Mouse (Mus musculus): Measurements from ENCODE around the gene Edc3.
"Not testable (repeated sequence)": the region's sequence is repeated elsewhere in the genome, so short reads cannot be mapped to it uniquely, and the experiment has no call there.

Gene Edc3

GRCm38 (mm10) chr9:57708720-57709274, 457 bp downstream of the Edc3 start:
- DNase-seq = no peak

- not testable (repeated sequence) for DNase-seq
Measured at GRCm38 (mm10) chr9:57710214-57710613, 1.9 kb downstream of the Edc3 start.

GRCm38 (mm10) chr9:57712194-57712593, 3.9 kb downstream of the Edc3 start:
- no peak for DNase-seq

GRCm38 (mm10) chr9:57718408-57718807, 10.1 kb downstream of the Edc3 start:
- DNase-seq = peak; percentile 60

- DNase-seq = no peak
Measured at GRCm38 (mm10) chr9:57720736-57721135, 12.4 kb downstream of the Edc3 start.

GRCm38 (mm10) chr9:57722371-57722770, 14.0 kb downstream of the Edc3 start:
- no peak for DNase-seq

GRCm38 (mm10) chr9:57723315-57723715, 15.0 kb downstream of the Edc3 start:
- DNase-seq = peak; percentile 66

- DNase-seq = no peak
Measured at GRCm38 (mm10) chr9:57723796-57724195, 15.5 kb downstream of the Edc3 start.

- DNase-seq = no peak
Measured at GRCm38 (mm10) chr9:57724701-57725100, 16.4 kb downstream of the Edc3 start.

- DNase-seq = peak; percentile 57
Measured at GRCm38 (mm10) chr9:57728312-57728711, 20.0 kb downstream of the Edc3 start.

GRCm38 (mm10) chr9:57733606-57734005, 25.3 kb downstream of the Edc3 start:
- DNase-seq = no peak

- no peak for DNase-seq
Measured at GRCm38 (mm10) chr9:57739863-57740262, 31.5 kb downstream of the Edc3 start.

GRCm38 (mm10) chr9:57744462-57745091, 36.2 kb downstream of the Edc3 start:
- no peak for DNase-seq

GRCm38 (mm10) chr9:57747067-57747466, 38.7 kb downstream of the Edc3 start:
- no peak for DNase-seq

- DNase-seq = peak; percentile 75
Measured at GRCm38 (mm10) chr9:57748137-57748536, 39.8 kb downstream of the Edc3 start.

- DNase-seq = no peak
Measured at GRCm38 (mm10) chr9:57748831-57749230, 40.5 kb downstream of the Edc3 start.

GRCm38 (mm10) chr9:57750901-57751300, 42.6 kb downstream of the Edc3 start:
- DNase-seq = no peak

GRCm38 (mm10) chr9:57757578-57757977, 49.2 kb downstream of the Edc3 start:
- DNase-seq = no peak

GRCm38 (mm10) chr9:57758528-57758927, 50.2 kb downstream of the Edc3 start:
- peak; percentile 59 for DNase-seq

GRCm38 (mm10) chr9:57759289-57759688, 50.9 kb downstream of the Edc3 start:
- DNase-seq = peak; percentile 93

- peak; percentile 58 for DNase-seq
Measured at GRCm38 (mm10) chr9:57760416-57761146, 52.2 kb downstream of the Edc3 start.

GRCm38 (mm10) chr9:57761563-57762551, 53.5 kb downstream of the Edc3 start:
- peak; percentile 60 for DNase-seq

GRCm38 (mm10) chr9:57762563-57762991, 54.2 kb downstream of the Edc3 start:
- peak; percentile 84 for DNase-seq
